Mouse (Mus musculus) lung, adult 2 months (tissue): ENCODE measurements around the gene Pex13.

ENCODE experiments used
- CTCF ChIP-seq: fragments of 200-500 bp; IDR thresholded peaks from 2 replicates; pipeline ENCODE4 v1.5.1; 2011; ENCODE audit warnings: mild to moderate bottlenecking, low read length, control low read depth; ENCODE audit not compliant: insufficient read depth
- POLR2A ChIP-seq: fragments of 200-500 bp; IDR thresholded peaks from 2 replicates; pipeline ENCODE4 v1.6.1; 2011; ENCODE audit warnings: low read depth, mild to moderate bottlenecking, control low read depth, low read length, borderline replicate concordance; ENCODE audit errors: extremely low read depth

- TF ChIP-seq POLR2A (no peak), CTCF (no peak)
These were observed 16.8 kb upstream of the Pex13 start for GRCm38 (mm10) chr11:23682561-23682960.
